In the genomic region with DNA sequence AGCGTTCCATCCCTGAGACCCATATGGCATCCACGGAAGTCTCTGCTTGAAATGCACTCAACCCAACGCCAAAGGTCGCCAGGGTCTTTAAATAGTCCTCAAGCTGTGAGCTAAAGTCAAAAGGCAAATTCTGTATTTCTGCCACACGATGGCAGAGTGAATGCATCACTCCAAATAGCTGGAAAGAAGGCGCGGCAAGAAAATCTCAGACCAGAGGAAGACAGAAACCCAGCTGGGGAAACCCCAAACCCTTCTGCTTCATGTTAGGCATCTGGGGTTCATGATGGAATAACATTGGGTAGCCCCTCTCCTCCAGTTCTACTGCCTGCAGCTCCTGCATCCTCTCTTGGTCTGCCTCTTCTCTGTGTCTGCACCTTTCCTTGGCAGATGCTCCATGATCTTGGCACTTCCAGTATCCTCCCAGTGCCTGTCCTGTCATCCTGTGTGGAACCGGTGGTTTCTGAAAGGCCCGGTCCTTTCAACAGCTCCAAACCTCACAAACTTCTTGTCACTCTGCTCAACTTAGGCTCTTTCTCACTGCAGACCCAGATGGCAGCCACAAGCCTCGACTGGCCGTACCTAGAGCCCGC, we compare ENCODE assay signal across 17 mouse cellular contexts. TPM values are rescaled to one million over a fixed set of nuclear protein-coding genes. Genes with fewer than 3 reads are reported as not detected.
A peak's percentile ranks its signal among the peaks of the same experiment; 100 is the strongest.
DNase-seq lines count a peak whose midpoint lies in the region; ATAC-seq and TF ChIP-seq lines count a peak whose summit lies in the region.
"Had no signal": no experiment of that assay in that cellular context is flagged by ENCODE, and none has a peak within 500 bp of the region (broad histone marks: within the 10 kb centered on the region; RNA-seq: fewer than 3 reads in every experiment).

No protein-coding gene starts in this region.

- TF ChIP-seq EP300 in heart, postnatal 0 days (IDR thresholded peaks at IDR 0.05; ENCODE audit: low read depth), result no peak

- 54% methylated on average over 12 of the region's 12 CpGs for WGBS in heart, postnatal 0 days

- H3K4me1 ChIP-seq in heart, postnatal 0 days (ENCODE audit: control insufficient read depth, insufficient read depth), result no peaks in the 10 kb centered on the region
- H3K4me1 ChIP-seq: heart, embryonic 15.5 days; limb, embryonic 15.5 days; lung, embryonic 15.5 days had no signal

- no peak overlapping the region for H3K27ac ChIP-seq in heart, postnatal 0 days (ENCODE audit: low read depth)
- H3K27ac ChIP-seq: heart, embryonic 15.5 days; limb, embryonic 15.5 days; lung, embryonic 15.5 days; midbrain, embryonic 12.5 days had no signal

- no peak for ATAC-seq in heart, postnatal 0 days (ENCODE audit: insufficient read depth, low read depth)

- H3K4me3 ChIP-seq in heart, postnatal 0 days (ENCODE audit: low read depth, low read length), result no peak overlapping the region
- H3K4me3 ChIP-seq: heart, embryonic 15.5 days; limb, embryonic 15.5 days; lung, embryonic 15.5 days; midbrain, embryonic 12.5 days had no signal

- no peaks in the 10 kb centered on the region for H3K36me3 ChIP-seq in heart, postnatal 0 days (replicated peaks; ENCODE audit: control insufficient read depth, insufficient read depth, low read length)
- H3K36me3 ChIP-seq: G1E; heart, embryonic 15.5 days; limb, embryonic 15.5 days; lung, embryonic 15.5 days had no signal

- peak; percentile 47 for TF ChIP-seq CTCF in heart, postnatal 0 days (IDR thresholded peaks at IDR 0.05; ENCODE audit: low read depth)

- H3K9me3 ChIP-seq in heart, postnatal 0 days (replicated peaks; ENCODE audit: control insufficient read depth, low read length), result no peaks in the 10 kb centered on the region
- H3K9me3 ChIP-seq: heart, embryonic 15.5 days; limb, embryonic 15.5 days; lung, embryonic 15.5 days; midbrain, embryonic 12.5 days had no signal

- peaks cover 86% of the 10 kb centered on the region for H3K27me3 ChIP-seq in heart, postnatal 0 days (ENCODE audit: control insufficient read depth, insufficient read depth, low read length)

- H3K4me2 ChIP-seq in heart, postnatal 0 days (ENCODE audit: low read depth, low read length), result no peak overlapping the region
- H3K4me2 ChIP-seq: heart, embryonic 15.5 days; limb, embryonic 15.5 days; lung, embryonic 15.5 days; midbrain, embryonic 12.5 days had no signal

- H3K9ac ChIP-seq in heart, postnatal 0 days (replicated peaks; ENCODE audit: low read depth, low read length), result no peak overlapping the region
- H3K9ac ChIP-seq: heart, embryonic 15.5 days; limb, embryonic 15.5 days; lung, embryonic 15.5 days; midbrain, embryonic 12.5 days had no signal

- DNase-seq in cerebellum, postnatal 10 days, result peak; percentile 60 to 61
- no peak for DNase-seq in cerebellum, adult 11 months
- no peak for DNase-seq in heart, postnatal 0 days (ENCODE audit: low spot score)
- DNase-seq in heart, adult 8-10 months (ENCODE audit: low spot score), result no peak
- peak; percentile 35 for DNase-seq in lung, postnatal 10 days
- no peak for DNase-seq in lung, adult 18-20 months
- peak; percentile 44 for DNase-seq in embryo, embryonic 11 days
- DNase-seq in testis, postnatal 14 days (ENCODE audit: low spot score), result no peak
- DNase-seq: kidney, postnatal 14 days; thymus, adult 2 months had no signal

RNA-seq across cellular contexts. Expression of a gene that starts 5.8 kb away (rescaled TPM):
- not detected in 2 replicates for total RNA-seq in heart, postnatal 0 days (2014; rRNA removed; ENCODE audit: low replicate concordance)
- polyA plus RNA-seq in heart, postnatal 0 days (2015; fragmentation: Nextera tagmentation; extraction: Ambion mirVana), result not detected in 2 replicates
- not detected for total RNA-seq in heart, adult 8-10 months (2022)
- total RNA-seq: gastrocnemius, postnatal 4 days; left cerebral cortex, adult 18-20 months had no signal
- polyA plus RNA-seq: G1E; heart, embryonic 15.5 days; lung, embryonic 15.5 days had no signal

Comparison
In these comparisons a context has a peak if more than half of its experiments do, and no peak if none do; other contexts are left out.
1. DNase-seq: peak in cerebellum, postnatal 10 days (2 of 2), lung, postnatal 10 days (single experiment) and embryo, embryonic 11 days (single experiment); none in cerebellum, adult 11 months (single experiment), heart, postnatal 0 days (single experiment), heart, adult 8-10 months (single experiment), lung, adult 18-20 months (0 of 2) and testis, postnatal 14 days (single experiment).